Mouse (Mus musculus): ENCODE results near the gene Acp1. TPM values are rescaled to one million over a fixed set of nuclear protein-coding genes. Genes with fewer than 3 reads are reported as not detected.

Acp1 gene
- polyA plus RNA-seq, 1 experiment from 2014 or later = 119 TPM

DNA sequence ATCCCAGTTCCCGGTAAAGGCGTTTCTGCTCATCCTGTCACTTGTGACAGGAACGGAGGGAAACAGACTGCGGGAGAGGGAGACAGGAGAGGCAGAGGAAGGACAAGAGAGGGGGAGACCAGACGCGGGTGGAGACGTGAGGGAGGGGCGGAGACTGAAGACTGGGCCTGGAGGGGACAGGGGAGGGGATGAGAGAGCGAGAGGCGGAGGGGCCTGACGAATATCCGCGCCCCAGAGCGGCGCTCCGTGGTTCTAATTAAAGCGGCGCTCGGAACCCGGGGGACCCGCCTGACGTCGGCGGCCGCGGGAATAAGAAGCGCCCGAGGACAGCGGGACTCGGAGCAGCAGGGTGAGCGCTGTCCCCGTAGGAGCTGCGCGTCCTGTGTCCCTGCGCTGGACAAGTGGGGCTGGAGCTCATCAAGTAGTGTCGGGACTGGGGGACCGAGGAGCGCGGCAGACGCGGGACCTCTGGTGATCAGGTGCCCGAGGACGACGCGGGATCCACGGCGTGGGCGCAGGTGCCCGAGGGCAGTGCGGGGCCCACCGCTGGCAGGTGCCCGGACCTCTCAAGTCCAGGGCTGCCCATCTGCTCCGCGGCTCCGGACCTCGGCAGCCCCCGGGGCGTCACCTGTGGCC, 27.3 kb downstream of the Acp1 start, which contains the start of gene Alkal2:
Alkal2 (plus strand) TSS at position 337 of the 636 bp plus-strand sequence.
- WGBS = under 1% methylated on average over 51 of the region's 58 CpGs
- H3K27me3 ChIP-seq (ENCODE audit: control insufficient read depth, insufficient read depth, low read length) = peaks cover 49% of the 10 kb centered on the region

GRCm38 (mm10) chr12:30883592-30883985, 27.8 kb downstream of the Acp1 start:
- Histone ChIP-seq H3K27me3 (ENCODE audit: control insufficient read depth, insufficient read depth, low read length) (peaks cover 49% of the 10 kb centered on the region), H3K4me3 (replicated peaks; ENCODE audit: low read length) (peak overlapping the region; percentile 63), H3K4me2 (replicated peaks) (peak overlapping the region; percentile 100), H3K9ac (peak overlapping the region; percentile 61), H3K9me3 (ENCODE audit: control insufficient read depth, low read length) (no peaks in the 10 kb centered on the region), H3K36me3 (replicated peaks; ENCODE audit: control insufficient read depth, insufficient read depth) (no peaks in the 10 kb centered on the region), H3K4me1 (replicated peaks; ENCODE audit: control insufficient read depth, insufficient read depth, low read length) (peaks cover 13% of the 10 kb centered on the region; the same call in 1 of the 2 replicates), H3K27ac (no peak overlapping the region)
- DNase-seq (ENCODE audit: low spot score) (no peak), ATAC-seq (ENCODE audit: low FRiP score) (no peak; the same call in 1 of the 2 replicates)
- WGBS = 19% methylated on average over 4 of the region's 4 CpGs

More for the DNA sequence above, 27.3 kb downstream of the Acp1 start, which contains the start of gene Alkal2:
- DNase-seq (ENCODE audit: low spot score) (no peak), ATAC-seq (ENCODE audit: low FRiP score) (peak; percentile 62)
- Histone ChIP-seq H3K4me1 (replicated peaks; ENCODE audit: control insufficient read depth, insufficient read depth, low read length) (peaks cover 13% of the 10 kb centered on the region; the same call in 1 of the 2 replicates), H3K4me3 (replicated peaks; ENCODE audit: low read length) (peak within 1 kb of the TSS; percentile 63), H3K9me3 (ENCODE audit: control insufficient read depth, low read length) (no peaks in the 10 kb centered on the region), H3K27ac (no peak within 1 kb of the TSS), H3K36me3 (replicated peaks; ENCODE audit: control insufficient read depth, insufficient read depth) (no peaks in the 10 kb centered on the region), H3K4me2 (replicated peaks) (peak within 1 kb of the TSS; percentile 100), H3K9ac (peak within 1 kb of the TSS; percentile 61)

DNA sequence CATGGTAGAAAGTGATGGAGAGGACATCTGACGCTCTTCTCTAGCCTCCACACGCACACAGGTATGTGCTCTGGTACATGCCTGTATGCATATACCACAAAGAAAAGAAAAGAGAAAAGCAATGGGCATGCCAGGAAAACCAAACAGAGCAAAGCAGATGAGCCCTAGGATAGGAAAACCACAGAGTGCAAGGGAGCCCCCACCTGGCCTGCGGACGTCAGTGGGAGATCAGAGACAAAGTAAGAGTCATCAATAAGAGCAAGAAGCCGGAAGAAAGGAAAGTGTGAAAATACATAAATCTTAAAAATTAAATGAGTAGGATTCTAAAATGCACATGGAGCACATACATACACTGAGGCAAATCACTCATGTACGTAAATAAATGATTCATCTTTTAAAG, 31.9 kb downstream of the Acp1 start:
- no peak for DNase-seq (ENCODE audit: low spot score)
- no peak overlapping the region for H3K4me3 ChIP-seq (replicated peaks; ENCODE audit: low read length)
- H3K36me3 ChIP-seq (replicated peaks; ENCODE audit: control insufficient read depth, insufficient read depth) = no peaks in the 10 kb centered on the region
- no peak overlapping the region for H3K9ac ChIP-seq
- no peaks in the 10 kb centered on the region for H3K9me3 ChIP-seq (ENCODE audit: control insufficient read depth, low read length)
- peaks cover 29% of the 10 kb centered on the region for H3K27me3 ChIP-seq (ENCODE audit: control insufficient read depth, insufficient read depth, low read length)
- no peak overlapping the region for H3K27ac ChIP-seq
- no peak overlapping the region for H3K4me2 ChIP-seq (replicated peaks)
- peaks cover 7% of the 10 kb centered on the region; the same call in 1 of the 2 replicates for H3K4me1 ChIP-seq (replicated peaks; ENCODE audit: control insufficient read depth, insufficient read depth, low read length)
- ATAC-seq (ENCODE audit: low FRiP score) = no peak
- 72% methylated on average over 6 of the region's 6 CpGs for WGBS

DNA sequence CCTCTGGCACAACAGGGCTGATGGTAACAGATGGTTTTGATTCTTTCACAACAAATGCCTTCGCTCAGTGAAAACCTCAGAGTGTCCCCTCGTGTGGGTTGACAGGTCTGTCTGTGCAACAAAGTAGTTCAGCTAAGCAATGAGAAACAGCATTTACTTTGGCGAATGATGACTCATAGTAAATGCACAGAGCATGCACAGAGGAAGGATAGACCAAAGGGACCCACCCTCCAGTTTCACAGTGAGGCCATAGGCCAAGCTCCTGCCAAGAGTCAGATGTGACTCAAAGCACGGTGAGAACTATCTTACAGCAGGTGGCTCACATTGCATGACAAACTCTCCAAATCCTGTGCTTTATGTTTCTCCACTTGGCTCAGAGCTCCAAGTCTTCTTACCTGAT, 45.6 kb downstream of the Acp1 start:
- H3K27me3 ChIP-seq (ENCODE audit: control insufficient read depth, insufficient read depth, low read length) = no peaks in the 10 kb centered on the region
- 84% methylated on average over 4 of the region's 4 CpGs for WGBS
- H3K9ac ChIP-seq = no peak overlapping the region
- no peak for DNase-seq (ENCODE audit: low spot score)
- H3K4me2 ChIP-seq (replicated peaks) = no peak overlapping the region
- H3K4me3 ChIP-seq (replicated peaks; ENCODE audit: low read length) = no peak overlapping the region
- H3K4me1 ChIP-seq (replicated peaks; ENCODE audit: control insufficient read depth, insufficient read depth, low read length) = no peaks in the 10 kb centered on the region
- no peaks in the 10 kb centered on the region for H3K9me3 ChIP-seq (ENCODE audit: control insufficient read depth, low read length)
- H3K27ac ChIP-seq = no peak overlapping the region
- H3K36me3 ChIP-seq (replicated peaks; ENCODE audit: control insufficient read depth, insufficient read depth) = no peaks in the 10 kb centered on the region
- ATAC-seq (ENCODE audit: low FRiP score) = no peak

DNA sequence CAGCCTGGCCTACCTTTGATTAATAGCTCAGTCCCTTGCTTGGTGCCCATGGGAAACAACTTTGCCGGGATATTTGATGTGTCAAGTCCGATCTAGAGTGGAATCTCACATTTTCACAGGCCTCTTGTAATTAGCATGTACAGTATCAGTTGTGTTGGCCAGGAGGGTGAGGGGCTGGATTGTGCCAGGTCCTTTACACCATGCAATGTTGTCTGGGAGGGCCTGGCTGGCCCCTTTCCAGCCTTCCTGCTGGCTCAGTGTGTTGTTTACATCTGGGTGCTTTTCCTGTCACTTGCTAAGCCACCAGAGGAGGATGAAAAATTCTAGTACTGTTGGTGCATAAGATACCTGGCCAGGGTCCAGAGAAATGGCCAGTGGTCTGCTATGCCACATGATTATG, 47.0 kb downstream of the Acp1 start:
- WGBS = 63% methylated on average over 2 of the region's 2 CpGs
- Histone ChIP-seq H3K9me3 (ENCODE audit: control insufficient read depth, low read length) (no peaks in the 10 kb centered on the region), H3K27me3 (ENCODE audit: control insufficient read depth, insufficient read depth, low read length) (no peaks in the 10 kb centered on the region), H3K36me3 (replicated peaks; ENCODE audit: control insufficient read depth, insufficient read depth) (no peaks in the 10 kb centered on the region), H3K4me3 (replicated peaks; ENCODE audit: low read length) (no peak overlapping the region), H3K9ac (no peak overlapping the region), H3K27ac (no peak overlapping the region), H3K4me2 (replicated peaks) (no peak overlapping the region), H3K4me1 (replicated peaks; ENCODE audit: control insufficient read depth, insufficient read depth, low read length) (no peaks in the 10 kb centered on the region)
- peak; percentile 30 for DNase-seq (ENCODE audit: low spot score)
- ATAC-seq (ENCODE audit: low FRiP score) = no peak

- Histone ChIP-seq H3K27me3 (ENCODE audit: control insufficient read depth, insufficient read depth, low read length) (no peaks in the 10 kb centered on the region), H3K4me3 (replicated peaks; ENCODE audit: low read length) (no peak overlapping the region), H3K4me2 (replicated peaks) (no peak overlapping the region), H3K9ac (no peak overlapping the region), H3K9me3 (ENCODE audit: control insufficient read depth, low read length) (no peaks in the 10 kb centered on the region), H3K4me1 (replicated peaks; ENCODE audit: control insufficient read depth, insufficient read depth, low read length) (no peaks in the 10 kb centered on the region), H3K27ac (no peak overlapping the region), H3K36me3 (replicated peaks; ENCODE audit: control insufficient read depth, insufficient read depth) (no peaks in the 10 kb centered on the region)
- DNase-seq (ENCODE audit: low spot score) (no peak), ATAC-seq (ENCODE audit: low FRiP score) (no peak)
- 94% methylated on average over 5 of the region's 5 CpGs for WGBS
These were observed 55.2 kb downstream of the Acp1 start for GRCm38 (mm10) chr12:30856172-30856571.

- Histone ChIP-seq H3K27me3 (ENCODE audit: control insufficient read depth, insufficient read depth, low read length) (no peaks in the 10 kb centered on the region), H3K4me3 (replicated peaks; ENCODE audit: low read length) (no peak overlapping the region), H3K27ac (no peak overlapping the region), H3K4me2 (replicated peaks) (no peak overlapping the region), H3K36me3 (replicated peaks; ENCODE audit: control insufficient read depth, insufficient read depth) (no peaks in the 10 kb centered on the region), H3K9me3 (ENCODE audit: control insufficient read depth, low read length) (no peaks in the 10 kb centered on the region), H3K4me1 (replicated peaks; ENCODE audit: control insufficient read depth, insufficient read depth, low read length) (no peaks in the 10 kb centered on the region), H3K9ac (no peak overlapping the region)
- no peak for DNase-seq (ENCODE audit: low spot score)
- no peak for ATAC-seq (ENCODE audit: low FRiP score)
- 82% methylated on average over 6 of the region's 6 CpGs for WGBS
These were observed 55.8 kb downstream of the Acp1 start for GRCm38 (mm10) chr12:30855442-30856159.

GRCm38 (mm10) chr12:30851871-30852270, 59.5 kb downstream of the Acp1 start:
- WGBS = 87% methylated on average over 6 of the region's 6 CpGs
- Histone ChIP-seq H3K36me3 (replicated peaks; ENCODE audit: control insufficient read depth, insufficient read depth) (no peaks in the 10 kb centered on the region), H3K9ac (no peak overlapping the region), H3K4me2 (replicated peaks) (no peak overlapping the region), H3K27ac (no peak overlapping the region), H3K27me3 (ENCODE audit: control insufficient read depth, insufficient read depth, low read length) (no peaks in the 10 kb centered on the region), H3K9me3 (ENCODE audit: control insufficient read depth, low read length) (no peaks in the 10 kb centered on the region), H3K4me3 (replicated peaks; ENCODE audit: low read length) (no peak overlapping the region), H3K4me1 (replicated peaks; ENCODE audit: control insufficient read depth, insufficient read depth, low read length) (no peaks in the 10 kb centered on the region)
- ATAC-seq (ENCODE audit: low FRiP score) = no peak
- no peak for DNase-seq (ENCODE audit: low spot score)

DNA sequence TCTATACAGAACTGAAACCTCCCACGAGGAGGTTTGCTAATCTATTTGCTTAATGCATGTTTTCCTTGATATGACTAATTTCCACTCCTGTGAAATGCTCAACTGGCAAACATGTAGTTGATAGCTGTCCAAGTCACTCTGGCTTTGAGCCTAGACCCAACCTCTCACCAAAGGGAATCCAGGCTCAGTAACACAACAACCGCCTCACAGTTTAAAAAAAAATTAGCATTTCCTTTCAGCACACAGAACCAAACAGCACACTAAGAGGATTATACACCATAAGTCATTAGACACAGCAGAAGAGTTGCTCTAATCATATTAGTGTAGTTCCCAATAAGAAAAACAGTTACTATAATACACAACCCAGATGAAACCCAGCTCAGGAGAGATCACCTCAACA, 60.5 kb downstream of the Acp1 start:
- ATAC-seq (ENCODE audit: low FRiP score) = peak; percentile 24; the same call in 1 of the 2 replicates
- Histone ChIP-seq H3K4me1 (replicated peaks; ENCODE audit: control insufficient read depth, insufficient read depth, low read length) (no peaks in the 10 kb centered on the region), H3K27me3 (ENCODE audit: control insufficient read depth, insufficient read depth, low read length) (no peaks in the 10 kb centered on the region), H3K9me3 (ENCODE audit: control insufficient read depth, low read length) (no peaks in the 10 kb centered on the region), H3K27ac (no peak overlapping the region), H3K9ac (no peak overlapping the region), H3K4me3 (replicated peaks; ENCODE audit: low read length) (no peak overlapping the region), H3K4me2 (replicated peaks) (no peak overlapping the region), H3K36me3 (replicated peaks; ENCODE audit: control insufficient read depth, insufficient read depth) (no peaks in the 10 kb centered on the region)
- WGBS = 60% methylated on average over 2 of the region's 2 CpGs
- peak; percentile 35 for DNase-seq (ENCODE audit: low spot score)

Data from hindbrain, embryonic 14.5 days (tissue).